Mouse (Mus musculus) hindbrain, postnatal 0 days (tissue): ENCODE data around the gene Mdp1. TPM values are rescaled to one million over a fixed set of nuclear protein-coding genes. Genes with fewer than 3 reads are reported as not detected.

ENCODE experiments used
- ATAC-seq: fragments of 200-750 bp; cut with Nextera tagmentation; 2 replicates; pipeline ENCODE4 v1.8.0; 2017; ENCODE audit warnings: mild to moderate bottlenecking, moderate TSS enrichment, moderate library complexity
- DNase-seq: peaks from one replicate; pipeline ENCODE4 v3.0.0-alpha.2; 2015; ENCODE audit warnings: low spot score
- H3K27ac ChIP-seq: fragments of 300-500 bp; sonication (generic); 2 replicates; pipeline ENCODE4 v1.5.1; 2014; ENCODE audit warnings: mild to moderate bottlenecking
- H3K27me3 ChIP-seq: fragments of 300-500 bp; sonication (generic); 2 replicates; pipeline ENCODE4 v1.6.1; 2014; ENCODE audit warnings: low read length, mixed read lengths; ENCODE audit not compliant: insufficient read depth
- H3K36me3 ChIP-seq: fragments of 300-500 bp; sonication (generic); 2 replicates; pipeline ENCODE4 v1.6.1; 2014; ENCODE audit warnings: low read length, mixed read lengths; ENCODE audit not compliant: insufficient read depth
- H3K4me1 ChIP-seq: fragments of 300-500 bp; sonication (generic); 2 replicates; pipeline ENCODE4 v1.6.1; 2014; ENCODE audit warnings: antibody characterized with exemption, low read length, mixed read lengths; ENCODE audit not compliant: insufficient read depth
- H3K4me2 ChIP-seq: fragments of 300-500 bp; sonication (generic); 2 replicates; pipeline ENCODE4 v1.6.1; 2014; ENCODE audit warnings: low read depth, mild to moderate bottlenecking, low read length, moderate library complexity, mixed read lengths
- H3K4me3 ChIP-seq: fragments of 300-500 bp; sonication (generic); 2 replicates; pipeline ENCODE4 v1.5.1; 2014; ENCODE audit warnings: low read length
- H3K9ac ChIP-seq: fragments of 300-500 bp; sonication (generic); replicated peaks from 2 replicates; pipeline ENCODE4 v1.6.1; 2014; ENCODE audit warnings: mild to moderate bottlenecking, low read length, moderate library complexity, mixed read lengths
- H3K9me3 ChIP-seq: fragments of 300-500 bp; sonication (generic); 2 replicates; pipeline ENCODE4 v1.6.1; 2016; ENCODE audit warnings: low read length, mixed read lengths
- CTCF ChIP-seq: IDR thresholded peaks from 2 replicates; pipeline ENCODE4 v1.5.1; 2016; ENCODE audit warnings: antibody characterized with exemption, control low read depth, low read depth
- WGBS: fragments of 180-500 bp; shearing (Covaris S2); extraction: QIAGEN DNeasy Blood & Tissue Kit; methylation state at CpG from one replicate; pipeline ENCODE4 v1.1.7; 2014; 5-methylcytosine and 5-hydroxymethylcytosine counted together
- polyA plus RNA-seq: library from polyadenylated mRNA; unstranded; fragments of >200 nt; fragmentation: Nextera tagmentation; extraction: Ambion mirVana; gene quantifications from 2 replicates; pipeline ENCODE4 v1.2.1, GENCODE M21; 2015
- total RNA-seq: library from RNA; depleted of rRNA; stranded (reverse); fragments of >200 nt; gene quantifications from 2 replicates; pipeline ENCODE4 v1.2.3, GENCODE M21; 2014

The Mdp1 gene
- total and polyA plus RNA-seq, 2 experiments from 2014 or later: 45.1 to 70.6 TPM

- H3K9me3 ChIP-seq: no peaks in the 10 kb centered on the region
- no peaks in the 10 kb centered on the region; the same call in 1 of the 2 replicates for H3K4me1 ChIP-seq
- no peaks in the 10 kb centered on the region for H3K27me3 ChIP-seq
- TF ChIP-seq CTCF: no peak
- H3K4me3 ChIP-seq: peak overlapping the region; percentile 54
- no peak for DNase-seq
- peak overlapping the region; percentile 69 for H3K27ac ChIP-seq
- 2% methylated on average over 23 of the region's 23 CpGs for WGBS
- H3K4me2 ChIP-seq: peak overlapping the region; percentile 90
- peak overlapping the region; percentile 62 for H3K9ac ChIP-seq
- ATAC-seq: no peak
- H3K36me3 ChIP-seq: peaks cover 57% of the 10 kb centered on the region
Observed at GRCm38 (mm10) chr14:55634874-55635522, 25.3 kb downstream of the Mdp1 start.

GRCm38 (mm10) chr14:55629312-55629711, 31.0 kb downstream of the Mdp1 start:
- peaks cover 85% of the 10 kb centered on the region for H3K36me3 ChIP-seq
- H3K9me3 ChIP-seq: no peaks in the 10 kb centered on the region
- ATAC-seq (no peak), DNase-seq (peak; percentile 9)
- H3K27ac ChIP-seq: no peak overlapping the region
- no peaks in the 10 kb centered on the region for H3K27me3 ChIP-seq
- H3K4me3 ChIP-seq: no peak overlapping the region
- peak; percentile 68 for TF ChIP-seq CTCF
- H3K4me2 ChIP-seq: no peak overlapping the region
- H3K9ac ChIP-seq: no peak overlapping the region
- H3K4me1 ChIP-seq: no peaks in the 10 kb centered on the region
- 56% methylated on average over 5 of the region's 5 CpGs for WGBS

- 88% methylated on average over 27 of the region's 27 CpGs for WGBS
- Histone ChIP-seq H3K9ac (no peak overlapping the region), H3K36me3 (peaks cover 84% of the 10 kb centered on the region), H3K4me2 (no peak overlapping the region), H3K27ac (no peak overlapping the region), H3K4me1 (no peaks in the 10 kb centered on the region), H3K9me3 (no peaks in the 10 kb centered on the region), H3K4me3 (no peak overlapping the region), H3K27me3 (no peaks in the 10 kb centered on the region)
- no peak for TF ChIP-seq CTCF
- DNase-seq (no peak), ATAC-seq (no peak)
Observed at GRCm38 (mm10) chr14:55628077-55628827, 32.1 kb downstream of the Mdp1 start.

GRCm38 (mm10) chr14:55618486-55619195, 41.7 kb downstream of the Mdp1 start:
- WGBS: 52% methylated on average over 22 of the region's 22 CpGs
- TF ChIP-seq CTCF: no peak
- peak overlapping the region; percentile 30; the same call in 1 of the 2 replicates for H3K9ac ChIP-seq
- H3K4me3 ChIP-seq: peak overlapping the region; percentile 21
- H3K4me2 ChIP-seq: peak overlapping the region; percentile 35; the same call in 1 of the 2 replicates
- DNase-seq (peak; percentile 24), ATAC-seq (peak; percentile 47; the same call in 1 of the 2 replicates)
- no peaks in the 10 kb centered on the region for H3K27me3 ChIP-seq
- H3K27ac ChIP-seq: peak overlapping the region; percentile 48; the same call in 1 of the 2 replicates
- H3K4me1 ChIP-seq: no peaks in the 10 kb centered on the region
- no peaks in the 10 kb centered on the region for H3K9me3 ChIP-seq
- no peaks in the 10 kb centered on the region for H3K36me3 ChIP-seq

GRCm38 (mm10) chr14:55617822-55618221, 42.5 kb downstream of the Mdp1 start, which contains the start of gene Rec8:
TSS of gene Rec8 (plus strand) at chr14:55618037.
- Histone ChIP-seq H3K9me3 (no peaks in the 10 kb centered on the region), H3K4me3 (peak within 1 kb of the TSS; percentile 21), H3K27me3 (no peaks in the 10 kb centered on the region), H3K36me3 (no peaks in the 10 kb centered on the region), H3K4me1 (no peaks in the 10 kb centered on the region), H3K4me2 (peak within 1 kb of the TSS; percentile 35; the same call in 1 of the 2 replicates), H3K27ac (peak within 1 kb of the TSS; percentile 48; the same call in 1 of the 2 replicates), H3K9ac (peak within 1 kb of the TSS; percentile 30; the same call in 1 of the 2 replicates)
- ATAC-seq (peak; percentile 86), DNase-seq (peak; percentile 74)
- WGBS: 16% methylated on average over 21 of the region's 21 CpGs
- TF ChIP-seq CTCF: peak; percentile 32

- no peaks in the 10 kb centered on the region for H3K36me3 ChIP-seq
- TF ChIP-seq CTCF: no peak
- WGBS: 80% methylated on average over 2 of the region's 2 CpGs
Observed at GRCm38 (mm10) chr14:55616844-55617243, 43.5 kb downstream of the Mdp1 start.

More at GRCm38 (mm10) chr14:55616844-55617243, 43.5 kb downstream of the Mdp1 start:
- DNase-seq (no peak), ATAC-seq (no peak)
- Histone ChIP-seq H3K4me1 (no peaks in the 10 kb centered on the region), H3K27ac (no peak overlapping the region), H3K4me3 (no peak overlapping the region), H3K27me3 (no peaks in the 10 kb centered on the region), H3K4me2 (no peak overlapping the region), H3K9me3 (no peaks in the 10 kb centered on the region), H3K9ac (no peak overlapping the region)
